Mouse (Mus musculus) midbrain, embryonic 13.5 days (tissue): Measurements from ENCODE around the gene Sdr39u1. TPM values are rescaled to one million over a fixed set of nuclear protein-coding genes. Genes with fewer than 3 reads are reported as not detected.
A peak's percentile ranks its signal among the peaks of the same experiment; 100 is the strongest.

Experiments used
- ATAC-seq: fragments of 200-750 bp; cut with Nextera tagmentation; 2 replicates; pipeline ENCODE4 v1.8.0; 2017; ENCODE audit warnings: mild to moderate bottlenecking, moderate TSS enrichment, moderate library complexity
- H3K27ac ChIP-seq: fragments of 300-500 bp; sonication (generic); 2 replicates; pipeline ENCODE4 v1.5.1; 2015; ENCODE audit warnings: inconsistent platforms, mild to moderate bottlenecking, moderate library complexity
- H3K27me3 ChIP-seq: fragments of 300-500 bp; sonication (generic); 2 replicates; pipeline ENCODE4 v1.6.1; 2015; ENCODE audit warnings: mild to moderate bottlenecking, inconsistent platforms
- H3K36me3 ChIP-seq: fragments of 300-500 bp; sonication (generic); 2 replicates; pipeline ENCODE4 v1.6.1; 2015; ENCODE audit warnings: mild to moderate bottlenecking, inconsistent platforms
- H3K4me1 ChIP-seq: fragments of 300-500 bp; sonication (generic); replicated peaks from 2 replicates; pipeline ENCODE4 v1.6.1; 2015; ENCODE audit warnings: inconsistent platforms
- H3K4me2 ChIP-seq: fragments of 300-500 bp; sonication (generic); replicated peaks from 2 replicates; pipeline ENCODE4 v1.6.1; 2015; ENCODE audit warnings: moderate library complexity, mild to moderate bottlenecking, inconsistent platforms
- H3K4me3 ChIP-seq: fragments of 300-500 bp; sonication (generic); replicated peaks from 2 replicates; pipeline ENCODE4 v1.5.1; 2015; ENCODE audit warnings: mild to moderate bottlenecking, inconsistent platforms
- H3K9ac ChIP-seq: fragments of 300-500 bp; sonication (generic); replicated peaks from 2 replicates; pipeline ENCODE4 v1.6.1; 2015; ENCODE audit warnings: mild to moderate bottlenecking, inconsistent platforms
- H3K9me3 ChIP-seq: fragments of 300-500 bp; sonication (generic); 2 replicates; pipeline ENCODE4 v1.6.1; 2016; ENCODE audit warnings: mild to moderate bottlenecking, inconsistent platforms
- WGBS: fragments of 180-500 bp; shearing (Covaris S2); methylation state at CpG from one replicate; pipeline ENCODE4 v1.1.7; 2015; 5-methylcytosine and 5-hydroxymethylcytosine counted together
- polyA plus RNA-seq: library from polyadenylated mRNA; unstranded; fragments of >200 nt; fragmentation: Nextera tagmentation; extraction: Ambion mirVana; gene quantifications from 2 replicates; pipeline ENCODE4 v1.2.1, GENCODE M21; 2015

Gene Sdr39u1
- polyA plus RNA-seq = 89.4 and 92.5 TPM in 2 replicates

GRCm38 (mm10) chr14:55899701-55900413, at the start of gene Sdr39u1:
Gene Sdr39u1, minus strand, starts transcription at chr14:55900293.
- H3K9me3 ChIP-seq = no peaks in the 10 kb centered on the region
- H3K4me3 ChIP-seq = peak within 1 kb of the TSS; percentile 50
- H3K27me3 ChIP-seq = no peaks in the 10 kb centered on the region
- WGBS = 3% methylated on average over 39 of the region's 39 CpGs
- peaks cover 21% of the 10 kb centered on the region for H3K4me1 ChIP-seq
- H3K4me2 ChIP-seq = peak within 1 kb of the TSS; percentile 73
- H3K9ac ChIP-seq = peak within 1 kb of the TSS; percentile 83
- ATAC-seq = peak; percentile 97
- peak within 1 kb of the TSS; percentile 57 for H3K27ac ChIP-seq
- H3K36me3 ChIP-seq = peaks cover 34% of the 10 kb centered on the region

- H3K4me3 ChIP-seq = no peak overlapping the region
- no peaks in the 10 kb centered on the region for H3K27me3 ChIP-seq
- no peak overlapping the region for H3K27ac ChIP-seq
- no peaks in the 10 kb centered on the region for H3K36me3 ChIP-seq
- H3K4me2 ChIP-seq = no peak overlapping the region
- 92% methylated on average over 2 of the region's 2 CpGs for WGBS
- ATAC-seq = no peak
- H3K4me1 ChIP-seq = no peaks in the 10 kb centered on the region
- H3K9me3 ChIP-seq = no peaks in the 10 kb centered on the region
- H3K9ac ChIP-seq = no peak overlapping the region
These were observed 46.3 kb upstream of the Sdr39u1 start for GRCm38 (mm10) chr14:55946269-55946969.

- no peak within 1 kb of the TSS for H3K9ac ChIP-seq
- ATAC-seq = no peak
- 82% methylated on average over 4 of the region's 4 CpGs for WGBS
- no peaks in the 10 kb centered on the region for H3K27me3 ChIP-seq
- H3K36me3 ChIP-seq = no peaks in the 10 kb centered on the region
- H3K4me2 ChIP-seq = no peak within 1 kb of the TSS
- no peaks in the 10 kb centered on the region for H3K9me3 ChIP-seq
- no peaks in the 10 kb centered on the region for H3K4me1 ChIP-seq
- H3K4me3 ChIP-seq = no peak within 1 kb of the TSS
- no peak within 1 kb of the TSS for H3K27ac ChIP-seq
These were observed 44.5 kb upstream of the Sdr39u1 start, which contains the start of gene Cma1 for GRCm38 (mm10) chr14:55944575-55944974. Gene Cma1, minus strand, starts transcription at chr14:55944675.

DNA sequence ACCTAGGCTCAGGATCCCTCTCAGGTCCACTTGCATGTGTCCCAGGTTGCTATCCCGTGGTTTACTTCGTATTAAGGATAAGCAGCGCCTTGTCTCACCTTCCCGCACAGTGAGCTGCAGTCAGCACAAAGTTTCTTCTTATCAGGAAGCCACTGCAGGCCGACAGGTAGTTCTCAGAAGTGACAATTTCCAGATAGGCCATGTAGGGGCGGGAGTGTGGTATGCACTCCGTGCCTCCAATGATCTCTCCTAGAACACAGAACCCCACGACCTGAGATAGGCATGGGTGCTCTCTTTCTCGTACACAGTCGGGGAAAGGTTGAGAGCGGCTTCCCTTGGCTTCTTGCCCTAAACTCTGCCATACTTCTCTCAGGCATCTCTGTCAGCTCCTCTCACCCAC, 43.5 kb upstream of the Sdr39u1 start:
- Histone ChIP-seq H3K9ac (no peak overlapping the region), H3K27ac (no peak overlapping the region), H3K4me3 (no peak overlapping the region), H3K27me3 (no peaks in the 10 kb centered on the region), H3K4me2 (no peak overlapping the region), H3K9me3 (no peaks in the 10 kb centered on the region), H3K4me1 (no peaks in the 10 kb centered on the region), H3K36me3 (no peaks in the 10 kb centered on the region)
- no peak for ATAC-seq
- 87% methylated on average over 11 of the region's 11 CpGs for WGBS

- Histone ChIP-seq H3K27ac (no peak overlapping the region), H3K36me3 (no peaks in the 10 kb centered on the region), H3K4me1 (no peaks in the 10 kb centered on the region), H3K9ac (no peak overlapping the region), H3K4me2 (no peak overlapping the region), H3K9me3 (no peaks in the 10 kb centered on the region), H3K27me3 (no peaks in the 10 kb centered on the region), H3K4me3 (no peak overlapping the region)
- 55% methylated on average over 7 of the region's 7 CpGs for WGBS
- no peak for ATAC-seq
These were observed 40.1 kb upstream of the Sdr39u1 start for GRCm38 (mm10) chr14:55940070-55940800.

DNA sequence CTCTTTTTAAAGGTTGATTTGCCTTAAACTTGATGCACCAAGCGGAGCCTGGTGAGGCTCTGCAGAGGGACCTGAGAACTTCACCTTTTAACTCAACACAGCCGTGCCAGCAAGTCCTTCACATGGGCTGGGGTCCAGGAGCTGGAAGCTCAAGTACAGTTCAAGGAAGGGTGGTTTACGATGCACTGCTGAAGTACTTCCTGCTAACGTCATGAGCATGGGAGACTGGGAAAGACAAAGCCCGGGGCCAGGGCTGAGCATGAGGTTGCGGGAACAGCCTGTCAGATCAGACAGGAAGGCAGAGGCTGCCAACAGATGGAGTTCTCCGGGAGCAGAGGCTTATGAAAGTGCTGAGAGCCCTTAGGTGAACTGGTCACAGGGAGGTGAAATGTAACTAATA, 33.5 kb upstream of the Sdr39u1 start:
- Histone ChIP-seq H3K4me2 (no peak overlapping the region), H3K9me3 (no peaks in the 10 kb centered on the region), H3K4me3 (no peak overlapping the region), H3K4me1 (no peaks in the 10 kb centered on the region), H3K27me3 (no peaks in the 10 kb centered on the region), H3K27ac (no peak overlapping the region), H3K9ac (no peak overlapping the region), H3K36me3 (no peaks in the 10 kb centered on the region)
- ATAC-seq = no peak
- WGBS = 69% methylated on average over 7 of the region's 7 CpGs

DNA sequence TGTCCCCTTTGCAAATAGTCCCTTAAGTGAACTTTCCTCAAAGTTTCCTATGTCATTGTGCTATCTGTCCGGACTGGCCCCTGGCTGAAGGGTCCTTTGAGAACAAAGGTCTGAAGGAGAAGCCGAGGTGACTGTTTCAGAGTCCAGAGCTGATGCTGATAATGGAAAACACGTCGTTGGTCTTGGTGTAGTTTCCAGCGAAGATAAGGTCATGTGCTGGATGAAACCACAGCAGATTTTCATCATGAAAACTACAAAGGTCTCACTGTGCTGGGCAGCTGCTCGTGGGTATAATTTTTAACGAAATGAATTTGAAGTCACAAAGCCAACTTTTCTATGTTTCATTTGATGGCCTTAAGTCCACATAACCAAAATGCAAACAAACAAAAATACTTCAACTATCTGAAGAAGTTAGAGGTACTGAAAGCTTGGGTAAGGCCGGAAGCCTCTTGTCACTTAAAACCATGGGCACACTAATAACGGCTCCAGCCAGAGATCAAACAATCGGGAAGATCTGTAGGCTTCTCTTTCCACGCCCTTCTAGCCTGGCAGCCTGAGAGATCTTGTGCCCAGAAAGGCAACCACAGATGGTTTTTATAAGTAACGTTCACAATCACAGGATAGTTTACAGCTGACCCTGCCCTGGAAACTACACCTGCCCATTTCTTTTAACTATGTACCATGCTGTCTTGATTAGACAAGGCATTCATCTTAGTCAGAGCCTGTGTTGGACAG, 29.3 kb upstream of the Sdr39u1 start:
- WGBS = 84% methylated on average over 12 of the region's 12 CpGs

DNA sequence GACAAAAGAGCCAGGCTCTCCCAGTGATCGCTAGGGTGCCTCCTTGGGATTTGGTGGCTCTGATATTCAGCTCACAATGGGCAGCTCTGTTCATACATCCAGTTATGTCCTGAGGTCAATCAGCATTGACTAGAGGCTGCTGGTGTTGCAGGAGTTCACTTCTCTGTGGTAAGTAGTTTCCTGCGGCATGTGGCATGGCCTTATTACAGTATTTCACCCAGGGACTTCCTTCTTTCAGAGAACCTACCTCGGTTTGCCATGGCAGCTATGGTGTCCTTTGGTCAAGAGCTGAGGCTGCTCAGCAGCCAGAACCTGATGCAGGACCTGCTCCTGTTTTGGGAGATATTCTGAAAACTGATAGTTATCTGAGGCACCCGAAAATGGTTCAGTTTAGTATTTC, 26.8 kb upstream of the Sdr39u1 start:
- no peak overlapping the region for H3K27ac ChIP-seq
- no peaks in the 10 kb centered on the region for H3K4me1 ChIP-seq
- H3K27me3 ChIP-seq = no peaks in the 10 kb centered on the region
- 94% methylated on average over 4 of the region's 4 CpGs for WGBS
- H3K36me3 ChIP-seq = no peaks in the 10 kb centered on the region
- no peak for ATAC-seq
- no peaks in the 10 kb centered on the region for H3K9me3 ChIP-seq
- H3K4me2 ChIP-seq = no peak overlapping the region
- H3K9ac ChIP-seq = no peak overlapping the region
- H3K4me3 ChIP-seq = no peak overlapping the region

More for the DNA sequence above, 29.3 kb upstream of the Sdr39u1 start:
- Histone ChIP-seq H3K36me3 (no peaks in the 10 kb centered on the region), H3K4me2 (no peak overlapping the region), H3K9me3 (no peaks in the 10 kb centered on the region), H3K27me3 (no peaks in the 10 kb centered on the region), H3K4me1 (no peaks in the 10 kb centered on the region), H3K27ac (no peak overlapping the region), H3K9ac (no peak overlapping the region), H3K4me3 (no peak overlapping the region)
- no peak for ATAC-seq

- H3K4me2 ChIP-seq = no peak overlapping the region
- no peaks in the 10 kb centered on the region for H3K27me3 ChIP-seq
- H3K9me3 ChIP-seq = no peaks in the 10 kb centered on the region
- no peak for ATAC-seq
- 89% methylated on average over 7 of the region's 7 CpGs for whole genome bisulfite sequencing
- H3K4me1 ChIP-seq = no peaks in the 10 kb centered on the region
- no peak overlapping the region for H3K9ac ChIP-seq
- no peaks in the 10 kb centered on the region for H3K36me3 ChIP-seq
- no peak overlapping the region for H3K27ac ChIP-seq
- no peak overlapping the region for H3K4me3 ChIP-seq
These were observed 22.6 kb upstream of the Sdr39u1 start for GRCm38 (mm10) chr14:55922475-55923232.

- Histone ChIP-seq H3K4me3 (no peak overlapping the region), H3K36me3 (no peaks in the 10 kb centered on the region), H3K9me3 (no peaks in the 10 kb centered on the region), H3K27ac (no peak overlapping the region), H3K27me3 (no peaks in the 10 kb centered on the region), H3K9ac (peak overlapping the region; percentile 53; the same call in 1 of the 2 replicates), H3K4me2 (peak overlapping the region; percentile 33), H3K4me1 (no peaks in the 10 kb centered on the region)
- ATAC-seq = peak; percentile 81
- 41% methylated on average over 14 of the region's 14 CpGs for WGBS
These were observed 18.4 kb upstream of the Sdr39u1 start for GRCm38 (mm10) chr14:55918240-55919082.
